Comparison of ENCODE assay signal across 7 mouse cellular contexts in the genomic region with DNA sequence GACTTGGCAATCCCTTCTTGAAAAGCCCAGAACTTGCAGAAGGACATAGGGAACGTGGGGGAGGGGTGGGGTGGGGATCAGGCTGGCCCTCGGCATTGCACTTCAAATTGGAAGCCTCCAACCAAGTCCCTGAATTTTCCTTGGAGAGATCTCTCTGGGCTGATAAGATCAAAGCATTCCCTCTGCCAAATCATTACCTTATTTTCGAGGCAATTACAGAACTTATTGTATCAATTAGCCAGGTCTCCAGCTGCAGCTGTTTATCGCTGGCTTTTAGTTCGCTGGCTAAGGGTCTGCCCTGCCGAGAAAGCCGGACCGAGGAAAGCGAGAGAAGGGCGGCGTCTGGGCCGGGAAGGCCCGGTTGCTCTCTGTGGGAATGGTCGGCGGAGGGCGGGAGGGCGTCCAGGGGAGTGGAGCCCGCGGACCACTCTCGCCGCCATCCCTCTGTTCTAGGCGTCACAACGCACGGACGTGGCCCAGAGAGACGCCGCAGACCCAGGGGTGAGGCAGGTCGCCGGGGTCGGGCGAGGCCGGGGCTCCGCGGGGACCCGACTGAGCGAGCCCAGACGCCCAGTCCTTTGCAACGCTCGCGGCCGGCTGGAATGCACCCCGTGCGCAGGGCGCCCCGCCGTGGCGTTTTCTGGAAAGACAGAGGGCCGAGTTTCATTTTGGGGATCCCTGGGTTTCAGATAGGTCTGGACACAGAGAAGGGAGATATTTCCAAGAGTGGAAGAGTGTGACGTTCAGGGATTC. TPM values are rescaled to one million over a fixed set of nuclear protein-coding genes. Genes with fewer than 3 reads are reported as not detected.
A peak's percentile ranks its signal among the peaks of the same experiment; 100 is the strongest.
DNase-seq lines count a peak whose midpoint lies in the region; ATAC-seq and TF ChIP-seq lines count a peak whose summit lies in the region.

No protein-coding gene starts in this region.

- H3K9me3 ChIP-seq in intestine, postnatal 0 days (ENCODE audit: control insufficient read depth) = no peaks in the 10 kb centered on the region
- H3K9me3 ChIP-seq in midbrain, embryonic 10.5 days (replicated peaks) = peaks cover 6% of the 10 kb centered on the region; the same call in 1 of the 2 replicates

- peak overlapping the region; percentile 46 for H3K27ac ChIP-seq in intestine, postnatal 0 days (ENCODE audit: low read depth, low read length)
- H3K27ac ChIP-seq in midbrain, embryonic 10.5 days (replicated peaks) = peak overlapping the region; percentile 88

- peak overlapping the region; percentile 98 for H3K4me2 ChIP-seq in intestine, postnatal 0 days (replicated peaks; ENCODE audit: low read depth)

- intact Hi-C loops in left cerebral cortex, postnatal 36 days (cut with DNase I) = loop anchor here (10.0 kb wide), 1 partner anchor 253 kb away; no protein-coding TSS in a partner anchor

- WGBS in intestine, postnatal 0 days = 2% methylated on average over 49 of the region's 49 CpGs
- under 1% methylated on average over 49 of the region's 49 CpGs for WGBS in midbrain, embryonic 10.5 days

- peak; percentile 67 for ATAC-seq in intestine, postnatal 0 days

- H3K4me3 ChIP-seq in intestine, postnatal 0 days (ENCODE audit: low read depth, low read length) = peak overlapping the region; percentile 65
- peak overlapping the region; percentile 63 for H3K4me3 ChIP-seq in midbrain, embryonic 10.5 days

- DNase-seq in adrenal gland, adult 18-20 months (ENCODE audit: low spot score in 2 of 2) = peak; percentile 93 to 94
- DNase-seq in embryo, embryonic 10.5 days (ENCODE audit: low spot score) = peak; percentile 91
- peak; percentile 91 to 92 for DNase-seq in gastrocnemius, postnatal 4 days (ENCODE audit: low spot score in 2 of 2)
- DNase-seq in left cerebral cortex, postnatal 36 days (ENCODE audit: low spot score in 2 of 2) = peak; percentile 87 to 91
- peak; percentile 89 for DNase-seq in midbrain, embryonic 10.5 days (ENCODE audit: low spot score)
- DNase-seq in spleen, adult 12 weeks (ENCODE audit: low spot score) = peak; percentile 42

- no peaks in the 10 kb centered on the region; the same call in 1 of the 2 replicates for H3K4me1 ChIP-seq in intestine, postnatal 0 days (replicated peaks; ENCODE audit: control insufficient read depth, insufficient read depth, low read length)
- H3K4me1 ChIP-seq in midbrain, embryonic 10.5 days = peaks cover 44% of the 10 kb centered on the region

- H3K27me3 ChIP-seq in intestine, postnatal 0 days (replicated peaks; ENCODE audit: control insufficient read depth, insufficient read depth, low read length) = peaks cover 19% of the 10 kb centered on the region
- H3K27me3 ChIP-seq in midbrain, embryonic 10.5 days (ENCODE audit: low read depth, poor library complexity, severe bottlenecking) = peaks cover 48% of the 10 kb centered on the region

- TF ChIP-seq CTCF in intestine, postnatal 0 days (IDR thresholded peaks at IDR 0.05; ENCODE audit: low read depth) = peak; percentile 94

- H3K36me3 ChIP-seq in intestine, postnatal 0 days (ENCODE audit: control insufficient read depth, insufficient read depth) = no peaks in the 10 kb centered on the region
- no peaks in the 10 kb centered on the region for H3K36me3 ChIP-seq in midbrain, embryonic 10.5 days

- H3K9ac ChIP-seq in intestine, postnatal 0 days (ENCODE audit: low read depth, low read length) = peak overlapping the region; percentile 59

RNA-seq across cellular contexts. Expression of a gene that starts 6.0 kb away (rescaled TPM):
- 10 to 100 TPM; 17.7 to 20.5 TPM for total RNA-seq in adrenal gland, adult 18-20 months (2021)
- 1 to 10 TPM; 3.2 to 3.4 TPM for total RNA-seq in gastrocnemius, postnatal 4 days (2021)
- polyA plus RNA-seq in intestine, postnatal 0 days (2015; fragmentation: Nextera tagmentation; extraction: Ambion mirVana) = 1.2 and 1.5 TPM in 2 replicates
- total RNA-seq in left cerebral cortex, postnatal 36 days (2021) = 1 to 10 TPM; 2.4 TPM
- polyA plus RNA-seq in midbrain, embryonic 10.5 days (2016; fragmentation: Nextera tagmentation; extraction: Ambion mirVana) = 1.3 and 1.4 TPM in 2 replicates

Comparison
In these comparisons a context has a peak if more than half of its experiments do, and no peak if none do; other contexts are left out.
1. Peak in every context shown above with its lines: DNase-seq, ATAC-seq, H3K4me3 ChIP-seq and H3K27ac ChIP-seq.
2. DNase-seq: peak in every context shown above with its lines; median percentile 94 in adrenal gland, adult 18-20 months; 92 in gastrocnemius, postnatal 4 days; 91 in embryo, embryonic 10.5 days; 89 in left cerebral cortex, postnatal 36 days; 89 in midbrain, embryonic 10.5 days; 42 in spleen, adult 12 weeks.
3. RNA of a gene that starts 6.0 kb away (total RNA-seq): 17.7 to 20.5 TPM in adrenal gland, adult 18-20 months; 3.2 to 3.4 TPM in gastrocnemius, postnatal 4 days and 2.4 TPM in left cerebral cortex, postnatal 36 days; every median in the first group is over 4 times any median in the second.